Mouse (Mus musculus): ENCODE measurements around the gene Cnot10. TPM values are rescaled to one million over a fixed set of nuclear protein-coding genes. Genes with fewer than 3 reads are reported as not detected.

The Cnot10 gene
- polyA plus RNA-seq, 1 experiment, result 9.6 TPM

DNA sequence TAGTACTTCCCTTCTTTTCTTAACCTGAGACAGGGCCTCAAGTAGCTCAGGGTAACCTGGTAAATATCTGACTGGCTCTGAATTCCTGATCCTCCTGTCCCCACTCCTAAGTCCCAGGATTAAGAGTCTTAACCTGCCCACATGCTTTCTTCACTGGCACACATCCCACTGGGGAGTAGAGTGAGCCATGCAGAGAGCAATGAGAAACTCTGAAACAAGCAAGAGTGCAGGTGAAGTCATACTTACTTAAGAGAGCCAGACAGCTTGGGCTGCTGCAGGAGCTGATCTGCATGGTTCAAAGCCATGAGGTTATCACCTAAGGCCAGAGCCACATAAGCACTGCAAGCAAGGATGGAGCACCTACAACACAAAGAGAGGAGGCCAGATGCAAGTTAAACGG lies 38.9 kb downstream of the Cnot10 start:
- Histone ChIP-seq H3K36me3 (replicated peaks; ENCODE audit: low read length) (peaks cover 75% of the 10 kb centered on the region), H3K4me1 (peaks cover 8% of the 10 kb centered on the region), H3K9me3 (no peaks in the 10 kb centered on the region), H3K27me3 (replicated peaks) (no peaks in the 10 kb centered on the region), H3K4me3 (replicated peaks) (no peak overlapping the region)
- TF ChIP-seq GATA1 (IDR thresholded peaks at IDR 0.05; ENCODE audit: borderline replicate concordance, low read length) (no peak), FLI1 (IDR thresholded peaks at IDR 0.05; ENCODE audit: low read length) (no peak)

- H3K9me3 ChIP-seq, result no peaks in the 10 kb centered on the region
- TF ChIP-seq FLI1 (IDR thresholded peaks at IDR 0.05; ENCODE audit: low read length) (no peak), GATA1 (IDR thresholded peaks at IDR 0.05; ENCODE audit: borderline replicate concordance, low read length) (no peak)
- no peaks in the 10 kb centered on the region for H3K27me3 ChIP-seq (replicated peaks)
- peaks cover 24% of the 10 kb centered on the region for H3K4me1 ChIP-seq
- H3K4me3 ChIP-seq (replicated peaks), result no peak overlapping the region
- peaks cover 43% of the 10 kb centered on the region for H3K36me3 ChIP-seq (replicated peaks; ENCODE audit: low read length)
Observed at GRCm38 (mm10) chr9:114585017-114585345, 55.0 kb downstream of the Cnot10 start.

DNA sequence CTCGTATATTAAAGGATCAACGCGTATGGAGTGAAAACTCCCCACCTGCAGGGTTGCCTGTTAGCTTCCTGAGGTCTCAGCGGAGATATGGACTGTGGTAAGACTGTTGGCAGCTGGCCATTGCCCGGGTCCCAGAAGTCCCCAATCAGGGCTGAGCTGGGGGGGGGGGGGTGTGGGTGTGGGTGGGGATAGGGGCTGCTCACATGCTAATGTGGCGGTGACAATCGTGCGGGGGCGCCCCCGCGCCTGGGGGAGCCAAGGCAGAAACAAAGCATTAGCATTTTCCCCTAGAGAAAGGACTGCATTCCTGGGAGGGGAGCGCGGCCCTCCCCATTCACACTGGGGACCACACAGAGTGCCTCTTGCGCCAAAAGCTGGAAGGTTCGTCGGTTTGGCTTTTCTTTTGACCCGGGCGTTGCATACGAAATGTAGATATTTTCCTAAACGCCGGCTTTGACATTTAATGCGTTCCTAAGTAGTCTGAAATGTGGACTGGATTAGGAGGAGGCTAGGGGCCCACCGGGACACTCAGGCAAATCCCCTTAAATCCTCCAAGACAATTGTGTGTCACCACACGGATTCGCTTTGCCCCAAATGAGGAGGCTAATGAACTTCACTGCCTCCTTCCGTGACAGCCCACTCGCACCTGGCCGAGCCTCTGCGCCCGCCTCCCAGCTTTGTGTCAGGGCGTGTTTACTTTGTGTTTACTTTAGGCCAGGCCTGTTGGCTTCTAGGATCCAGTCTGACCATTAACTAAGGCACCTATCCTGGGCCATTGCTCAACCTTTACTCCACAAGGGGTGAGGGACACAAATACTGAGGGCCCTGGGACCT lies 55.6 kb downstream of the Cnot10 start:
- Histone ChIP-seq H3K36me3 (replicated peaks; ENCODE audit: low read length) (peaks cover 39% of the 10 kb centered on the region), H3K9me3 (no peaks in the 10 kb centered on the region), H3K4me1 (peaks cover 24% of the 10 kb centered on the region), H3K4me3 (replicated peaks) (peak overlapping the region; percentile 87), H3K27me3 (replicated peaks) (peaks cover under 1% of the 10 kb centered on the region)
- no peak for TF ChIP-seq GATA1 (IDR thresholded peaks at IDR 0.05; ENCODE audit: borderline replicate concordance, low read length)

DNA sequence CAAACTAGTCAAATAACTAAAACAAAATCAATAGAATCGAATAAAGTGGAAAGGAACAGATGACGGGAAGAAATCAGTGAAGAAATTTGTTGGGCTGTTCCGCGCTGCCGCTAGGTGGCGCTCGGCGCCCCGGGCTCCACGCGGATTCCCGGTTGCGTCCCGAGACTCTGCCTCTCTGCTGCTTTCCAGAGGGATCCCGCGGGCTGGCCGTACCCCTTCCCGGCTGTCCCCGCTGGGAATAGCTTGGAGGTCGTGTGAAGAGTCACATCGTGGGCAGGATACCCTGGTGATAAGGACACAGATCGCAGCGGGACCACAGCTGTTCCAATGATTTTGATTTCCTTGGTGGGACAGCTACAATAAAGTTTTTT lies 56.2 kb downstream of the Cnot10 start:
- Histone ChIP-seq H3K4me3 (replicated peaks) (peak overlapping the region; percentile 87), H3K4me1 (peaks cover 26% of the 10 kb centered on the region), H3K36me3 (replicated peaks; ENCODE audit: low read length) (peaks cover 33% of the 10 kb centered on the region), H3K27me3 (replicated peaks) (peaks cover 4% of the 10 kb centered on the region), H3K9me3 (no peaks in the 10 kb centered on the region)
- TF ChIP-seq GATA1 (IDR thresholded peaks at IDR 0.05; ENCODE audit: borderline replicate concordance, low read length) (no peak), FLI1 (IDR thresholded peaks at IDR 0.05; ENCODE audit: low read length) (no peak)

DNA sequence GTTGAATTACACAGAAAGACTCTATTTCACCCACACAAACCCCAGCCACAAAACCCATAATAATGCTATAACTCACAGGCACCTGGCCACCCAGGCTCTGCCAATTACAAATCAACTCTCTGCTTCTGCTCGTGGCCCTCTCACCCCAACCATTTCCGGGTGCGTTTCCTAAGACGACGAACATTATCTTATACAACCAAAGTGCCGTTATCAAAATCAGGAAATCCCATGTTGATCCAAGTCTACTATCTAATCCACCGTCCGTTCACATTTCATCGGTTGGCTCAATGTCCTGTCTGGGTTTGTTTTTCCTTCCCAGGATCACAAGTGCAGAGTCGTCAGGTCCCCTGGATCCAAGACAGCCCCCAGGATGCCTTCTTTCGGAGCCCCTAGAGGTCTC lies 61.3 kb downstream of the Cnot10 start:
- TF ChIP-seq FLI1 (IDR thresholded peaks at IDR 0.05; ENCODE audit: low read length), result no peak
- TF ChIP-seq GATA1 (IDR thresholded peaks at IDR 0.05; ENCODE audit: borderline replicate concordance, low read length), result no peak
- Histone ChIP-seq H3K27me3 (replicated peaks) (peaks cover 19% of the 10 kb centered on the region), H3K9me3 (no peaks in the 10 kb centered on the region), H3K36me3 (replicated peaks; ENCODE audit: low read length) (no peaks in the 10 kb centered on the region), H3K4me3 (replicated peaks) (no peak overlapping the region), H3K4me1 (peaks cover 11% of the 10 kb centered on the region)

DNA sequence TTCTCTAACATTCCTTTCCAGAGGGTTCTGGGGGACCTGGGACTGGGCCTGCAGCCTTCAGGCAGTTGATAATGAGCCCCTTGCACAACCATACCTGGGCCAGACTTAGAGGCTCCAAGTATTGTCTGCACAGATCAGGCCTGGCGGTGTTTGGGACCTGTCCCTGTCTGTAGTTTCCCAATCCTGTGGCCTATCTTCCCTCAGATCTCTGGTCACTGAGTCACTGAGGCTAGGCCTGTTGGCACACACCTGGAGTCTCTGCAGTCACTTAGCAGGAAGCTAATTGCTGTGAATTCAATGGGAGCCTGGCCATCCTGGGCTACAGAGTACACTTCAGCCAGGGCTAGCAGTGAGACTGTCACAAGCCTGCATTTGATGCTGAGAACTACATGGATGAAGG lies 64.0 kb downstream of the Cnot10 start:
- TF ChIP-seq GATA1 (IDR thresholded peaks at IDR 0.05; ENCODE audit: borderline replicate concordance, low read length) (no peak), FLI1 (IDR thresholded peaks at IDR 0.05; ENCODE audit: low read length) (no peak)
- no peaks in the 10 kb centered on the region for H3K9me3 ChIP-seq
- H3K27me3 ChIP-seq (replicated peaks), result peaks cover 33% of the 10 kb centered on the region
- H3K36me3 ChIP-seq (replicated peaks; ENCODE audit: low read length), result no peaks in the 10 kb centered on the region
- no peak overlapping the region for H3K4me3 ChIP-seq (replicated peaks)
- H3K4me1 ChIP-seq, result peaks cover 14% of the 10 kb centered on the region

GRCm38 (mm10) chr9:114573528-114573927 lies 66.5 kb downstream of the Cnot10 start:
- H3K4me3 ChIP-seq (replicated peaks), result peak overlapping the region; percentile 50
- H3K9me3 ChIP-seq, result no peaks in the 10 kb centered on the region
- peaks cover 10% of the 10 kb centered on the region for H3K4me1 ChIP-seq
- peaks cover 44% of the 10 kb centered on the region for H3K27me3 ChIP-seq (replicated peaks)
- TF ChIP-seq FLI1 (IDR thresholded peaks at IDR 0.05; ENCODE audit: low read length), result no peak
- TF ChIP-seq GATA1 (IDR thresholded peaks at IDR 0.05; ENCODE audit: borderline replicate concordance, low read length), result no peak
- no peaks in the 10 kb centered on the region for H3K36me3 ChIP-seq (replicated peaks; ENCODE audit: low read length)

DNA sequence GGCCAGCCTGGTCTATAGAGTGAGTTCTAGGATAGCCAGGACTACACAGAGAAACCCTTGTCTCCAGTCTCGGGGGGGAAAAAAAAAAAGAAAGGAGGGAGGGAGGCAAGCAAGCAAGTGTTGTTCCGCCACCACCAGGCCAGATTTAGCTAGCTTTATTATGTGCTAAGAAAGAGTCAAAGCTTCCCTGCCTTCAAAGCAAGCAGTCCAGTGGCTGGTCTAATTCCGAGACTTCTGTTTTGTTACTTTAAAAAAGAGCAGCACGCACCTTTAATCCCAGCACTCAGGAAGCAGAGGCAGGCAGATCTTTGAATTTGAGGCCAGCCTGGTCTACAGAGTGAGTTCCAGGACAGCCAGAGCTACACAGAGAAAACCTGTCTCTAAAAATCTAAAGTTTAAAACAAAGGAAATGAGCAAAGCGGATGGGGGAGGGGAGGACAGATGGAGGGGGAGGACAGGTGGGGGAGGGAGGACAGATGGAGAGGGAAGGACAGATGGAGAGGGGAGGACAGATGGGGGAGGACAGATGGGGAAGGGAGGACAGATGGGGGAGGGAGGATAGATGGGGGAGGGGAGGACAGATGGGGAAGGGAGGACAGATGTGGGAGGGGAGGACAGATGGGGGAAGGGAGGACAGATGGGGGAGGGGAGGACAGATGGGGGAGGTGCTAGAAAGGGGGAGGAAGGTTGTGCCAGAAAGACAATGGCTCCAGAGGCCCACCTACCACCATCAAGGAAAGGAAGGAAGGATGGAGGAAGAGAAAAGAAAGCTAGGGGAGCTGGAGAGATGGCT lies 71.1 kb downstream of the Cnot10 start:
- H3K9me3 ChIP-seq, result peaks cover 16% of the 10 kb centered on the region
- peaks cover 14% of the 10 kb centered on the region for H3K4me1 ChIP-seq
- H3K36me3 ChIP-seq (replicated peaks; ENCODE audit: low read length), result no peaks in the 10 kb centered on the region
- no peak for TF ChIP-seq FLI1 (IDR thresholded peaks at IDR 0.05; ENCODE audit: low read length)
- no peak for TF ChIP-seq GATA1 (IDR thresholded peaks at IDR 0.05; ENCODE audit: borderline replicate concordance, low read length)
- H3K27me3 ChIP-seq (replicated peaks), result peaks cover 70% of the 10 kb centered on the region
- H3K4me3 ChIP-seq (replicated peaks), result no peak overlapping the region

GRCm38 (mm10) chr9:114564667-114565066 lies 75.3 kb downstream of the Cnot10 start:
- H3K27me3 ChIP-seq (replicated peaks), result peaks cover 87% of the 10 kb centered on the region
- H3K4me3 ChIP-seq (replicated peaks), result no peak overlapping the region
- peaks cover 27% of the 10 kb centered on the region for H3K4me1 ChIP-seq
- no peaks in the 10 kb centered on the region for H3K36me3 ChIP-seq (replicated peaks; ENCODE audit: low read length)
- H3K9me3 ChIP-seq, result peaks cover 16% of the 10 kb centered on the region
- no peak for TF ChIP-seq FLI1 (IDR thresholded peaks at IDR 0.05; ENCODE audit: low read length)
- TF ChIP-seq GATA1 (IDR thresholded peaks at IDR 0.05; ENCODE audit: borderline replicate concordance, low read length), result no peak

Data from megakaryocyte, embryonic 14.5 days (primary cell).